ENCODE assay signal across 16 mouse cellular contexts in genomic region chr10:62341956-62342355, GRCm38 (mm10). TPM values are rescaled to one million over a fixed set of nuclear protein-coding genes. Genes with fewer than 3 reads are reported as not detected.
A peak's percentile ranks its signal among the peaks of the same experiment; 100 is the strongest.
DNase-seq lines count a peak whose midpoint lies in the region; ATAC-seq and TF ChIP-seq lines count a peak whose summit lies in the region.
"Had no signal": no experiment of that assay in that cellular context is flagged by ENCODE, and none has a peak within 500 bp of the region (broad histone marks: within the 10 kb centered on the region; RNA-seq: fewer than 3 reads in every experiment).

No protein-coding gene starts in this region.

- TF ChIP-seq POLR2A in MEL (IDR thresholded peaks at IDR 0.05; ENCODE audit: control insufficient read depth in 1 of 2, insufficient read depth in 1 of 2, low read depth in 1 of 2, low read length in 2 of 2, poor library complexity in 1 of 2): no peak

- peak overlapping the region; percentile 63 for H3K9ac ChIP-seq in heart, embryonic 13.5 days
- H3K9ac ChIP-seq in MEL (ENCODE audit: control insufficient read depth, low read depth, low read length, poor library complexity, severe bottlenecking): peak overlapping the region; percentile 78
- peak overlapping the region; percentile 76 for H3K9ac ChIP-seq in liver, embryonic 11.5 days (ENCODE audit: low read depth, low read length)
- H3K9ac ChIP-seq: forebrain, embryonic 12.5 days; intestine, embryonic 15.5 days; kidney, embryonic 15.5 days; stomach, embryonic 15.5 days had no signal

- peak overlapping the region; percentile 91 for H3K4me2 ChIP-seq in heart, embryonic 13.5 days
- peak overlapping the region; percentile 75 for H3K4me2 ChIP-seq in liver, embryonic 11.5 days
- H3K4me2 ChIP-seq: forebrain, embryonic 12.5 days; hindbrain, embryonic 14.5 days; stomach, embryonic 15.5 days had no signal

- peaks cover 40% of the 10 kb centered on the region for H3K4me1 ChIP-seq in heart, embryonic 13.5 days
- H3K4me1 ChIP-seq in G1E (ENCODE audit: insufficient read depth, low read depth, low read length) (peaks cover 61% of the 10 kb centered on the region), MEL (ENCODE audit: control insufficient read depth in 1 of 2, insufficient read depth in 2 of 2, low read length in 2 of 2) (peaks cover 15 to 57% of the 10 kb centered on the region in 2 experiments)
- H3K4me1 ChIP-seq in liver, embryonic 11.5 days (replicated peaks; ENCODE audit: control insufficient read depth, insufficient read depth, low read length): peaks cover 57% of the 10 kb centered on the region

- no peak for TF ChIP-seq EP300 in MEL (IDR thresholded peaks at IDR 0.05; ENCODE audit: low read depth in 1 of 2, low read length in 2 of 2)

- H3K4me3 ChIP-seq in heart, embryonic 13.5 days: peak overlapping the region; percentile 96
- H3K4me3 ChIP-seq in G1E (ENCODE audit: low read depth, low read length): peak overlapping the region; percentile 70
- peak overlapping the region; percentile 68 to 72 for H3K4me3 ChIP-seq in MEL (ENCODE audit: control insufficient read depth in 1 of 2, insufficient read depth in 1 of 2, low read depth in 2 of 2, low read length in 2 of 2)
- peak overlapping the region; percentile 48 for H3K4me3 ChIP-seq in liver, embryonic 11.5 days (ENCODE audit: low read depth, low read length)
- H3K4me3 ChIP-seq: forebrain, embryonic 12.5 days; intestine, embryonic 15.5 days; stomach, embryonic 15.5 days had no signal

- H3K79me2 ChIP-seq in MEL (ENCODE audit: control insufficient read depth, insufficient read depth, low read length, poor library complexity): peaks cover 41% of the 10 kb centered on the region

- no peak for DNase-seq in heart, adult 11 months
- DNase-seq in G1E (ENCODE audit: low spot score) (no peak), MEL (ENCODE audit: low read depth, low spot score) (peak; percentile 65)
- no peak for DNase-seq in liver, embryonic 11.5 days (ENCODE audit: low spot score)
- no peak for DNase-seq in gastrocnemius, postnatal 10 days
- DNase-seq: adrenal gland, adult 2 months; gastrocnemius, postnatal 36 days; layer of hippocampus, postnatal 36 days; left cerebral cortex, postnatal 4 days had no signal

- TF ChIP-seq RAD21 in MEL (IDR thresholded peaks at IDR 0.05; ENCODE audit: low read depth, low read length): no peak

- H3K36me3 ChIP-seq in heart, embryonic 13.5 days: no peaks in the 10 kb centered on the region
- H3K36me3 ChIP-seq in G1E (replicated peaks) (peaks cover 16% of the 10 kb centered on the region), MEL (ENCODE audit: control insufficient read depth in 1 of 2, insufficient read depth in 2 of 2, low read length in 2 of 2) (peaks cover 0 to 35% of the 10 kb centered on the region in 2 experiments; a peak in 2 of 4 replicates)
- no peaks in the 10 kb centered on the region for H3K36me3 ChIP-seq in liver, embryonic 11.5 days (ENCODE audit: control insufficient read depth, insufficient read depth, low read length)
- H3K36me3 ChIP-seq: forebrain, embryonic 12.5 days; intestine, embryonic 15.5 days; kidney, embryonic 15.5 days; stomach, embryonic 15.5 days had no signal

- H3K27ac ChIP-seq in heart, embryonic 13.5 days (replicated peaks): 0 out of 2 replicates have a peak overlapping the region, but pooled peaks have one; percentile 98
- H3K27ac ChIP-seq in MEL (ENCODE audit: control insufficient read depth, low read depth, low read length): peak overlapping the region; percentile 90
- peak overlapping the region; percentile 90 for H3K27ac ChIP-seq in liver, embryonic 11.5 days (ENCODE audit: low read depth, low read length)
- H3K27ac ChIP-seq: forebrain, embryonic 12.5 days; hindbrain, embryonic 14.5 days; intestine, embryonic 15.5 days; kidney, embryonic 15.5 days; stomach, embryonic 15.5 days had no signal

- 83% methylated on average over 4 of the region's 4 CpGs for WGBS in heart, embryonic 13.5 days
- 67% methylated on average over 4 of the region's 4 CpGs for WGBS in liver, embryonic 11.5 days

- H3K9me3 ChIP-seq in heart, embryonic 13.5 days: no peaks in the 10 kb centered on the region
- H3K9me3 ChIP-seq in G1E (replicated peaks): no peaks in the 10 kb centered on the region
- no peaks in the 10 kb centered on the region for H3K9me3 ChIP-seq in MEL (replicated peaks; ENCODE audit: insufficient read depth, low read length)
- H3K9me3 ChIP-seq in liver, embryonic 11.5 days (ENCODE audit: control insufficient read depth, low read length): no peaks in the 10 kb centered on the region
- H3K9me3 ChIP-seq: forebrain, embryonic 12.5 days; intestine, embryonic 15.5 days; kidney, embryonic 15.5 days; stomach, embryonic 15.5 days had no signal

- H3K27me3 ChIP-seq in heart, embryonic 13.5 days (replicated peaks): no peaks in the 10 kb centered on the region
- H3K27me3 ChIP-seq in G1E (ENCODE audit: insufficient read depth, low read length) (no peaks in the 10 kb centered on the region), MEL (ENCODE audit: control insufficient read depth in 1 of 2, insufficient read depth in 2 of 2, low read length in 2 of 2) (no peaks in the 10 kb centered on the region)
- H3K27me3 ChIP-seq in liver, embryonic 11.5 days (replicated peaks; ENCODE audit: control insufficient read depth, insufficient read depth, low read length): no peaks in the 10 kb centered on the region
- H3K27me3 ChIP-seq: intestine, embryonic 15.5 days; kidney, embryonic 15.5 days; stomach, embryonic 15.5 days had no signal

- ATAC-seq in heart, embryonic 13.5 days (ENCODE audit: extremely low read depth, insufficient number of reproducible peaks, low FRiP score, low TSS enrichment): no peak
- no peak for ATAC-seq in G1E (ENCODE audit: extremely low read depth, insufficient number of reproducible peaks, low FRiP score, poor library complexity, severe bottlenecking)
- no peak for ATAC-seq in liver, embryonic 11.5 days (replicated peaks; ENCODE audit: low FRiP score)
- ATAC-seq in granulocyte monocyte progenitor cell, adult 5-6 weeks (replicated peaks; ENCODE audit: poor library complexity, severe bottlenecking): no peak
- ATAC-seq: intestine, embryonic 15.5 days had no signal

- TF ChIP-seq CTCF in G1E (IDR thresholded peaks at IDR 0.05; ENCODE audit: low read depth, low read length): no peak
- no peak for TF ChIP-seq CTCF in MEL (IDR thresholded peaks at IDR 0.05 in 2 of 3, conservative IDR thresholded peaks at IDR 0.05 in 1 of 3; ENCODE audit: control insufficient read depth in 1 of 3, insufficient read depth in 1 of 3, low read depth in 2 of 3, low read length in 3 of 3, poor library complexity in 1 of 3, severe bottlenecking in 1 of 3)

TF ChIP-seq in MEL, 35 proteins besides CTCF, POLR2A, EP300 and RAD21:
- peak; percentile 11; the same call in 1 of the 2 replicates for TF ChIP-seq MXI1 (IDR thresholded peaks at IDR 0.05; ENCODE audit: low read depth, low read length)
- TF ChIP-seq RCOR1 (IDR thresholded peaks at IDR 0.05; ENCODE audit: low read depth, low read length): no peak
- no peak for TF ChIP-seq POLR2AphosphoS5 (IDR thresholded peaks at IDR 0.05; ENCODE audit: borderline replicate concordance, low read depth, low read length)
- no peak for TF ChIP-seq ZMIZ1 (IDR thresholded peaks at IDR 0.05; ENCODE audit: low read depth, low read length)

RNA-seq across cellular contexts. Expression of gene Hk1, which starts 37.8 kb away (rescaled TPM):
- polyA plus RNA-seq in heart, embryonic 13.5 days (2015; fragmentation: Nextera tagmentation; extraction: Ambion mirVana): 163 and 170 TPM in 2 replicates
- total RNA-seq in G1E (2014; fragmentation: Nextera tagmentation) (116 and 119 TPM in 2 replicates), G1E (2017) (205 and 245 TPM in 2 replicates), MEL (2012; rRNA removed) (441 and 515 TPM in 2 replicates)
- polyA plus RNA-seq in G1E (2012) (444 and 447 TPM in 2 replicates), MEL (2012; ENCODE audit: insufficient read depth in 1 of 2, insufficient read length in 2 of 2, low read depth in 1 of 2, low replicate concordance in 2 of 2, missing spikeins in 1 of 2) (100 to 1,000 TPM; 192 to 740 TPM)
- 123 and 141 TPM in 2 replicates for polyA plus RNA-seq in liver, embryonic 11.5 days (2014; fragmentation: Nextera tagmentation; extraction: Ambion mirVana)
- total RNA-seq in gastrocnemius, postnatal 10 days (2021): 10 to 100 TPM; 17.8 to 22.5 TPM
- 46.4 and 67.3 TPM in 2 replicates for total RNA-seq in granulocyte monocyte progenitor cell, adult 5-6 weeks (2014; fragmentation: Nextera tagmentation)
- 72.6 and 73.2 TPM in 2 replicates for total RNA-seq in granulocyte monocyte progenitor cell, adult 5-6 weeks (2017)
